Mouse (Mus musculus) midbrain, embryonic 14.5 days (tissue): ENCODE data around the gene Foxk1. TPM values are rescaled to one million over a fixed set of nuclear protein-coding genes. Genes with fewer than 3 reads are reported as not detected.

Experiments
- ATAC-seq: fragments of 200-750 bp; cut with Nextera tagmentation; 2 replicates; pipeline ENCODE4 v1.8.0; 2017; ENCODE audit warnings: moderate number of reproducible peaks, moderate library complexity; ENCODE audit not compliant: low FRiP score, low TSS enrichment
- DNase-seq: peaks from one replicate; pipeline ENCODE4 v3.0.0-alpha.2; 2015
- H3K27ac ChIP-seq: fragments of 300-500 bp; sonication (generic); replicated peaks from 2 replicates; pipeline ENCODE4 v1.5.1; 2014; ENCODE audit warnings: mild to moderate bottlenecking, low read depth, low read length, moderate library complexity
- H3K27me3 ChIP-seq: fragments of 300-500 bp; sonication (generic); 2 replicates; pipeline ENCODE4 v1.6.1; 2014; ENCODE audit warnings: low read length, control low read depth, mixed read lengths; ENCODE audit not compliant: control insufficient read depth, insufficient read depth
- H3K36me3 ChIP-seq: fragments of 300-500 bp; sonication (generic); 2 replicates; pipeline ENCODE4 v1.6.1; 2014; ENCODE audit warnings: low read length, control low read depth; ENCODE audit not compliant: control insufficient read depth, insufficient read depth
- H3K4me1 ChIP-seq: fragments of 300-500 bp; sonication (generic); 2 replicates; pipeline ENCODE4 v1.6.1; 2014; ENCODE audit warnings: mild to moderate bottlenecking, antibody characterized with exemption, low read length, control low read depth; ENCODE audit not compliant: control insufficient read depth, insufficient read depth
- H3K4me2 ChIP-seq: fragments of 300-500 bp; sonication (generic); 2 replicates; pipeline ENCODE4 v1.6.1; 2014; ENCODE audit warnings: mild to moderate bottlenecking, low read length, moderate library complexity
- H3K4me3 ChIP-seq: fragments of 300-500 bp; sonication (generic); replicated peaks from 2 replicates; pipeline ENCODE4 v1.5.1; 2014; ENCODE audit warnings: low read depth, low read length
- H3K9ac ChIP-seq: fragments of 300-500 bp; sonication (generic); replicated peaks from 2 replicates; pipeline ENCODE4 v1.6.1; 2014; ENCODE audit warnings: mild to moderate bottlenecking, low read length, moderate library complexity
- H3K9me3 ChIP-seq: fragments of 300-500 bp; sonication (generic); 2 replicates; pipeline ENCODE4 v1.6.1; 2016; ENCODE audit warnings: low read length, control low read depth, mixed read lengths; ENCODE audit not compliant: control insufficient read depth
- WGBS: fragments of 180-500 bp; shearing (Covaris S2); extraction: QIAGEN DNeasy Blood & Tissue Kit; methylation state at CpG from one replicate; pipeline ENCODE4 v1.1.7; 2014; 5-methylcytosine and 5-hydroxymethylcytosine counted together
- polyA plus RNA-seq: library from polyadenylated mRNA; unstranded; fragments of >200 nt; fragmentation: Nextera tagmentation; extraction: Ambion mirVana; gene quantifications from 2 replicates; pipeline ENCODE4 v1.2.1, GENCODE M21; 2014

Foxk1 gene
- polyA plus RNA-seq, 1 experiment from 2014 or later: 4.6 TPM

- no peak for DNase-seq
- Histone ChIP-seq H3K4me2 (no peak overlapping the region), H3K27me3 (no peaks in the 10 kb centered on the region), H3K36me3 (peaks cover 57% of the 10 kb centered on the region), H3K4me1 (peaks cover 4% of the 10 kb centered on the region; the same call in 1 of the 2 replicates), H3K27ac (no peak overlapping the region), H3K9me3 (no peaks in the 10 kb centered on the region), H3K9ac (no peak overlapping the region), H3K4me3 (no peak overlapping the region)
- no peak for ATAC-seq
- WGBS: 96% methylated on average over 9 of the region's 9 CpGs
These were observed 49.5 kb downstream of the Foxk1 start for GRCm38 (mm10) chr5:142450846-142451245.

DNA sequence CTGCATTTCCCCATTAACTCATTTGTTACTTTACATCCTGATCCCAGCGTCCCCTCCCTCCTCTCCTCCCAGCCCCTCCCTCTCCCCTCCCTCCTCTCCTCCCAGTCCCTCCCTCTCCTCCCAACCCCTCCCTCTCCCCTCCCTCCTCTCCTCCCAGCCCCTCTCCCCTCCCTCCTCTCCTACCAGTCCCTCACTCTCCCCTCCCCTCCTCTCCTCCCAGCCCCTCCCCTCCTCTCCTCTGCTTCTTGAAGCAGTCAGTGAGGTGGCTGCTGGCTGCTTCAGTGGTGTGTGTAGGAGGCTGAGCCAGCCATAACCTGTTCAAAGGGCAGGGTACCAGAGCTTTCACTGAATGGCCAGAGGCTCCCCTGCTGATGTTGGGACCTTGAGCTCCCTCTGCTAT, 50.5 kb downstream of the Foxk1 start:
- Histone ChIP-seq H3K4me2 (no peak overlapping the region), H3K36me3 (peaks cover 66% of the 10 kb centered on the region), H3K9me3 (no peaks in the 10 kb centered on the region), H3K4me3 (no peak overlapping the region), H3K27me3 (no peaks in the 10 kb centered on the region), H3K4me1 (0 out of 2 replicates have a peak, but pooled peaks cover 4% of the 10 kb centered on the region), H3K27ac (no peak overlapping the region), H3K9ac (no peak overlapping the region)
- no peak for ATAC-seq
- 12% methylated on average over 1 of the region's 1 CpGs for WGBS
- DNase-seq: peak; percentile 58

GRCm38 (mm10) chr5:142453742-142454141, 52.4 kb downstream of the Foxk1 start:
- H3K27me3 ChIP-seq: no peaks in the 10 kb centered on the region
- no peaks in the 10 kb centered on the region for H3K4me1 ChIP-seq
- DNase-seq: no peak
- no peak overlapping the region for H3K4me2 ChIP-seq
- H3K9me3 ChIP-seq: no peaks in the 10 kb centered on the region
- no peak overlapping the region for H3K4me3 ChIP-seq
- H3K36me3 ChIP-seq: peaks cover 84% of the 10 kb centered on the region
- no peak for ATAC-seq
- H3K9ac ChIP-seq: no peak overlapping the region
- no peak overlapping the region for H3K27ac ChIP-seq
- 95% methylated on average over 13 of the region's 13 CpGs for WGBS

DNA sequence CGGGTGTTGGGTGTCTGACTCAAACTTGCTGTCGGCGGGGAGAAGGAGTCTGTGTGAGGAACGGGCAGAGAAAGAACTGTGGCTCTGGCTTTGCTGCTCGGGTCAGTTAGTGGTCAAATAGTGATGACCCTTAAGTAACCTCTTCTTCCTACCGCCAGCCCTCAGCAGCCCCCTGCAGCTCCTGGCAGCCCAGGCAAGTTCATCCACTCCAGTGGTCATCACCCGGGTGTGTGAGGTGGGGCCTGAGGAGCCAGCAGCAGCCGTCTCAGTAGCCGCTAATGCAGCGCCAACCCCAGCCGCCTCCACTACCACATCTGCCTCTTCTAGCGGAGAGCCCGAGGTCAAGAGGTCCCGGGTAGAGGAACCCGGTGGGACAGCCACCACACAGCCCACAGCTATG, 55.0 kb downstream of the Foxk1 start:
- H3K27ac ChIP-seq: no peak overlapping the region
- H3K36me3 ChIP-seq: peaks cover 65% of the 10 kb centered on the region
- H3K9ac ChIP-seq: no peak overlapping the region
- H3K4me2 ChIP-seq: no peak overlapping the region
- H3K4me3 ChIP-seq: no peak overlapping the region
- no peaks in the 10 kb centered on the region for H3K9me3 ChIP-seq
- H3K4me1 ChIP-seq: no peaks in the 10 kb centered on the region
- H3K27me3 ChIP-seq: no peaks in the 10 kb centered on the region
- 83% methylated on average over 15 of the region's 15 CpGs for WGBS
- DNase-seq: no peak
- no peak for ATAC-seq

DNA sequence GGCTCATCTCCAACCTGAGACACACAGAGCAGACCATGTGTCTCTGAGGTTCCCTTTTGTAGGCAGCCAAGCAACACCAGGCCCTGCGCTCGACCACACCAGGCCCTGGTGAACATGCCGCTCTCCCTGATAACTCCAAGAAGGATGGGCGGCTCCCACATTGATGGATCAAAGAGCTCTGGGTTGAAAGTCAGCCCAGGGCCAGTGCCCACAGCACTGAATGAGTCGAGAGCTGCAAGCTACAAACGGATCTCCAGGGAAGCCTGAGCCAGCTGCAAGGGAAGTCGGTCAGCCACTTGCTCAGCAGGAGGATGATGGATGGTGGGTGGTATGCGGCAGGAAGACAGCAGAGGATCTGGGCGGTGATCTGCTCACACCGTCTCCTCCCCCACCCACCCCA, 56.0 kb downstream of the Foxk1 start:
- no peak for DNase-seq
- Histone ChIP-seq H3K27ac (no peak overlapping the region), H3K36me3 (peaks cover 63% of the 10 kb centered on the region), H3K4me1 (no peaks in the 10 kb centered on the region), H3K9ac (no peak overlapping the region), H3K4me2 (no peak overlapping the region), H3K27me3 (no peaks in the 10 kb centered on the region), H3K4me3 (no peak overlapping the region), H3K9me3 (no peaks in the 10 kb centered on the region)
- no peak for ATAC-seq
- whole genome bisulfite sequencing: 86% methylated on average over 10 of the region's 10 CpGs

GRCm38 (mm10) chr5:142458791-142459557, 57.7 kb downstream of the Foxk1 start:
- no peak for ATAC-seq
- DNase-seq: no peak
- H3K4me1 ChIP-seq: peaks cover 3% of the 10 kb centered on the region; the same call in 1 of the 2 replicates
- H3K27me3 ChIP-seq: no peaks in the 10 kb centered on the region
- peaks cover 46% of the 10 kb centered on the region for H3K36me3 ChIP-seq
- no peak overlapping the region for H3K4me3 ChIP-seq
- 92% methylated on average over 17 of the region's 17 CpGs for WGBS
- H3K4me2 ChIP-seq: no peak overlapping the region
- H3K9ac ChIP-seq: no peak overlapping the region
- no peaks in the 10 kb centered on the region for H3K9me3 ChIP-seq
- H3K27ac ChIP-seq: no peak overlapping the region

- Histone ChIP-seq H3K4me1 (peaks cover 9% of the 10 kb centered on the region), H3K27me3 (no peaks in the 10 kb centered on the region), H3K27ac (no peak overlapping the region), H3K4me3 (no peak overlapping the region), H3K9ac (no peak overlapping the region), H3K36me3 (peaks cover 38% of the 10 kb centered on the region), H3K9me3 (no peaks in the 10 kb centered on the region), H3K4me2 (no peak overlapping the region)
- no peak for DNase-seq
- no peak for ATAC-seq
- 82% methylated on average over 5 of the region's 5 CpGs for WGBS
These were observed 58.5 kb downstream of the Foxk1 start for GRCm38 (mm10) chr5:142459834-142460233.

GRCm38 (mm10) chr5:142461942-142462640, 60.8 kb downstream of the Foxk1 start:
- Histone ChIP-seq H3K4me2 (no peak overlapping the region), H3K4me3 (no peak overlapping the region), H3K27ac (no peak overlapping the region), H3K36me3 (peaks cover 18% of the 10 kb centered on the region), H3K9ac (no peak overlapping the region), H3K27me3 (no peaks in the 10 kb centered on the region), H3K9me3 (no peaks in the 10 kb centered on the region), H3K4me1 (peaks cover 10% of the 10 kb centered on the region)
- DNase-seq: no peak
- WGBS: 94% methylated on average over 7 of the region's 7 CpGs
- ATAC-seq: no peak

GRCm38 (mm10) chr5:142462641-142462948, 61.3 kb downstream of the Foxk1 start:
- H3K4me2 ChIP-seq: no peak overlapping the region
- no peaks in the 10 kb centered on the region for H3K27me3 ChIP-seq
- no peaks in the 10 kb centered on the region for H3K9me3 ChIP-seq
- H3K9ac ChIP-seq: no peak overlapping the region
- peaks cover 10% of the 10 kb centered on the region for H3K4me1 ChIP-seq
- 96% methylated on average over 2 of the region's 2 CpGs for WGBS
- H3K36me3 ChIP-seq: peaks cover 17% of the 10 kb centered on the region
- H3K27ac ChIP-seq: no peak overlapping the region
- DNase-seq (no peak), ATAC-seq (no peak)
- H3K4me3 ChIP-seq: no peak overlapping the region
